Mouse (Mus musculus) brain, embryonic 14.5 days (tissue): ENCODE measurements around the gene Gm21958. TPM values are rescaled to one million over a fixed set of nuclear protein-coding genes. Genes with fewer than 3 reads are reported as not detected.

Source experiments
- DNase-seq: peaks from one replicate; pipeline ENCODE4 v3.0.0-alpha.2; 2011; ENCODE audit warnings: low read depth
- CTCF ChIP-seq: fragments of 200-500 bp; IDR thresholded peaks from 2 replicates; pipeline ENCODE4 v1.5.1; 2012; ENCODE audit warnings: inconsistent platforms, mild to moderate bottlenecking, moderate library complexity, borderline replicate concordance; ENCODE audit not compliant: insufficient read depth, insufficient read length; ENCODE audit errors: extremely low read depth
- POLR2A ChIP-seq: fragments of 200-500 bp; IDR thresholded peaks from 2 replicates; pipeline ENCODE4 v1.6.1; 2012; ENCODE audit warnings: mild to moderate bottlenecking, inconsistent platforms, borderline replicate concordance; ENCODE audit not compliant: poor library complexity, insufficient read depth, insufficient read length, severe bottlenecking; ENCODE audit errors: extremely low read depth
- polyA plus RNA-seq: library from polyadenylated mRNA; depleted of rRNA; stranded (reverse); fragments of >200 nt; gene quantifications from 2 replicates; pipeline ENCODE4 v1.2.3, GENCODE M21; 2012; rRNA removed

Gene Gm21958
- not detected in 2 replicates for polyA plus RNA-seq

DNA sequence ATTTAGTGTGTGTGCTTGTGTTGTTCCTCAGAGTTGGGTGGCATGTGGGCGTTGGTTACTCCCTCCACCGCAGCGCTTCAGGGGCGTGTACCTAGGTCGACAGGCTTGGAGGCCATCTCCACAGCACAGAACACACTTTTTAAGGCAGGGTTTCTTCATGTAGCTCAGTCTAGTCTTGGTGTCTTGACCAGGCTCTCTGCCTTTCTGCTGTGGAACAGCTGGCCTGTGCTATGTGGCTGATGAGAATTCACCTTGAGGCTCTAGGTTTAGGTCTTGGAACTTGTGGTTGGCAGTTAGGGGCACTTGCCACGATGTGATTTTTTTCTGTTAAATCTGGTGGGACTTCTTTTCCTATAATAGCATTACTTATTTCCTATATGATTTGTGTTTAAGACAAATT, at the start of gene Gm21958:
TSS of gene Gm21958 (minus strand) at position 101 of the 400 bp plus-strand sequence.
- TF ChIP-seq CTCF (no peak), POLR2A (no peak)
- DNase-seq: no peak

DNA sequence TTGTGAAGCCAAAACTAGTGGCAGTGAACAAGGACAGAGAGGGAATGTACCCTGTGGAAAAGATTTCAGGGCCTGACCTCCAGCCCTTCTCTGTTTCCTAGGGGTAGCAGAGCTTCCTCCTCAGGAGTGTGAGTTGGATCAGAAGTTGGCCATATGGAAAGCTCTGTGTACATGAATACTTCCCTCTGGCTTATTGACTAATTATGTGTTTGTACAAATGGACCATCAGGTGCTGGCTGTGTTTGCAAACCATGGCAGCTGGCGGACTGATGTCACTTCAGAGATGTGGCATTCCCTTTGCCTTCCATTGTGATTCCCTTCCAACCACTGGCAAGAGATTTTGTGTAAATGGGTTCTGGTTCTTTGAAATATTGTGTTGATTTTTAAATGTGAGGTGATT, 47.1 kb upstream of the Gm21958 start:
- peak; percentile 59 for DNase-seq
- no peak for TF ChIP-seq CTCF
- no peak for TF ChIP-seq POLR2A

DNA sequence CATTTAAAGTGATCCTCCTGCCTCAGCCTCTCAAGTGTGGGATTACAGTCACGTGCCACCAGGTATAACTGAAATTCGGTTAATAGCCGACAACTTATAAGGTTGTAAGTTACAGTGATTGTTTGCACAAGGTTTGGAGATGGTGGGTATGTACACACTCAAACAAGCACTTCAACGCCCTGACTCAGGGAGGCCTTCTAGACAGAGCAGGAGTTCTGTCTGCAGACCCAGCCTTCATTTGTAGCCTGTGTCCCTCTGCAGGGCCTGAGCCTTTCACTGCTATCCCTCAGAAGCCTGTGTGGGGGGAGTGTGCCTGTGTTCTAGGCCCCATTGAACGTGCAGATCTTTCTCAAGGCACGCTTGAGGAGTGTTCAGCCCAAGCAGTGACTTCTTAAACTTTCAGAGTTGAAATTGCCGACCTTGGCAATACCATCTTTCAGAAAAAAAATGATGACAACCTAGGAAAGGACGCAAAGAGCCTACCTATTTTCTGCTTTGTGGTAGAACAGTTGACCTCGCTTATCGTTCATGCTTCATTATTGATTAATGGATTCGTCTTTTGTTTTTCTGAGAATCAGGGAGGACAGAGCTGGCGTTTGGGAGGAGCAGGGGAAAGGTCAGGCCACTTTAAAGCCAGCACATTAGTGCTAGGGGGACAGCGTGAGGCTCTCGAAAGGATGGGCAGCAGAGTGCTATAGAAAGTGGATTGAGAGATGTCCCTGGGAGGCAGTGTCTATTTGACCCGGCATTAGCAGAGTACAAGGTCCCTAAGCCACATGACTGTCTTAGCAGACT, 46.4 kb upstream of the Gm21958 start:
- TF ChIP-seq CTCF (no peak), POLR2A (no peak)
- DNase-seq: no peak

DNA sequence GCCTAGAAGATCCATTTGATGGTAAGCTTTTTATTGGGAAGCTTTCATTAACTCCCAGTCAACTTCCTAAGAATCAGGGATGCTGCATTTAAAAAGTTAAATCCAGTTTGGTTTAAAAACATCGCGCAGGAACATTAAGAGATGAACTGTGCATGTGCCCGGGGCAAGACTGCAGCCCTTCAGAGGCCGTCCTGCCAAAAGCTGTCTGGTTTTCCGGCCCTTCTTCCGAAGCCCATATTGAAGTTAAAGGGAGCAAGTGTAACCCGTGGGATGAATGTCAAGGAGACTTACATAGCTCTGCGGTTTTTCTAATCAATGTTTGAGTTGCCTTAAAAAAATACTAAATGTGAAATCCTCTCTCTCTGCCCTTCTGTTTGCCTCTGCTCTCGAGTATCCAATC, 45.1 kb upstream of the Gm21958 start:
- TF ChIP-seq POLR2A: no peak
- no peak for TF ChIP-seq CTCF

DNA sequence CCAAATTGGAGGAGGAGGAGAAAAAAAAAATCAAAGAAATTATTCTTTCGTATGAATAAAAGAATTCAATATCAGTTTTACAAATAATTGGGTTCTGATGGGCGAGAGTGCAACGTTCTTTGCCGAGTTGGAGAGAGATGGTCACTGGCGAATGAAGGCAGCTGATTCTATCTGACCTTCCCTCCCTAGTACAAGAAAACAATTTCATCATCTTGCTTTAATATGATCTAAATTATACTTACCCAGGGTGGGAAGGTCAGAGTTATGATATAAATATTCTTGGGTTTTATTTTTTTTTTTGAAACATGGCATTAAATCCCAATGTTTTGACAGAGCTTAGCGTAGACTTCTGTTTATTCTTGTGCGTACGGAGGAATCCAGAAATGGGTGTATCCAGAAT, 43.3 kb upstream of the Gm21958 start:
- DNase-seq: no peak

More for the DNA sequence above, 45.1 kb upstream of the Gm21958 start:
- DNase-seq: no peak

DNA sequence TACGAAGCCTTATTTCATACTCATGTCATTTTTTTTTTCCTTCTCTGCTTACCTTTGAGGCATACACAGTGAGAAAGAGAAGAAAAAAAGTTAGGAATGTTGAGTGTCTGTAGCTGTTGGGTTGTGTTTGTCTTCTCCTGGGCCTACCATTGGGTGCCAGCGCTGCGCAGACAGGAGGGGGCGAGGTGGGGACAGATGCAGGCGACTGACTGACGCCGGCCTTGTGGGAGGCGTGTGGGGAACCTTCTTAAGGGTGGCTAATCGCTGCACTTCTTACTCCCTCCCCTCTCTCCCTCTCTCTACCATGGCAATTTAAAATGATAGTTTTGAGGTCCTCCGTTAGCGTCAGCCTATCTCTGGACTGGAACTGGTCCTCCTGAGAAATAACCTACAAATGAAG, 41.9 kb upstream of the Gm21958 start:
- no peak for TF ChIP-seq CTCF
- TF ChIP-seq POLR2A: no peak
- peak; percentile 56 for DNase-seq

More for the DNA sequence above, 43.3 kb upstream of the Gm21958 start:
- TF ChIP-seq POLR2A (no peak), CTCF (no peak)

DNA sequence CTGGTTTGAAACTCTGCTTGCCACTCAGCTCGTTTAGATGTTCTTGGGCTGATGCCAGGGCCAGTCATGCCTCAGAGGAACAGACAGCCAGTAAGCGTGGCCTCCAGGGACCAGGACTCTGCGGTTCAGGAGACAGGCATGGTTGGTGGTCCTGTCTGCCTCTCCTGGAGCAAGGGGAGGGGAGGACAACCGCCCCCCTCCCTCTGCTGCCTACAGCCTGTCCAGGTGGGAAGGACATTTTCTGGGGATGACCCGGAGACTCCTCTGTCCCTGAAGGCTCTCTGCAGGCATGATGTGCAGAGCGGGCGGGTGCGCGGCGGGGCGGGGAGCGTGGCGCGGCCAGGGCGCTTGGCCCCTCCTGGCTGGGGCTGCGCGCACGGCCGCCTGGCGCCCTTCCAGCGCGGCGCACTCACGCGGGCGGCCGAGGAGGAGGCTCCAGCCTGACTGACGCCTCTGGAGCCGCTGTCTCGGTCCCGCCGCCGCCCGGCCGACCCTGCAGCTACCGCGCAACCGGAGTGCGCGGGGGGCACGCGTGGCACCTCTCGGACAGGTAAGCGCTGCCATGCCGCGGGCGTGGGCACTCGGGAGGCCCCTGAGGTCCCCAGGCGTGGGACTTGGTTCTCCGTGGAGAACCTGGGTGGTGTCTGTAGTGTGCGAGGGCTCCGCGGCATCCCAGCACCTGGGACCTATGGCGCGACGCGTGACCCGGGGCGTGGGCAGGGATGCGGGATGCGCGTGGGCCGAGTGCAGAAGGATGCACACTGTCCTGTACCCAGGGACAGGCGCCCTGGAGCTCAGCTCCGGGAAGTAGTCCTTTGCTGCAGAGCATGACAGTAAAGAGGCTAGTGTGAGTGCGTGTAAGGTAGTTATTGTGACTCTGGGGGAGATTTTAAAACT, 41.2 kb upstream of the Gm21958 start, which contains the start of gene Smad9:
TSS of gene Smad9 (plus strand) at position 438 of the 897 bp plus-strand sequence.
- TF ChIP-seq POLR2A (no peak), CTCF (no peak)
- DNase-seq: peak; percentile 75

DNA sequence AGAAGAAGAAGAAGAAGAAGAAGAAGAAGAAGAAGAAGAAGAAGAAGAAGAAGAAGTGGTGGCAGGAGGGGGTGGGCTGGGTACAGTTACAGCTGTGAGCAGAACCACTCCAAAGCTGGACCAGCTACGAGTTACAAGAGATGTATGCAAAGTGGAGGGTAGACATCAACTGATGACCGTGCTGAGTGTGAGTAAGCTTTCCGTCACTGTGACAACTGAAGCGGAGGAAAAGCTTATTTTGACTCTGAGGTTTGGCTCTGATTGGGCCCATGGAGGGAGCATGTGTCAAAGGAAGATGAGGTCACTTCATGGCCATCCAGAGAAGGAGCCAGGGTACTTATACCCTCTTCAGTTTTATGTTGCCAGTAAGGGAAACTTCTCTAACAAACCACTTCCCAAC, 39.3 kb upstream of the Gm21958 start:
- TF ChIP-seq POLR2A (no peak), CTCF (no peak)
- DNase-seq: no peak

DNA sequence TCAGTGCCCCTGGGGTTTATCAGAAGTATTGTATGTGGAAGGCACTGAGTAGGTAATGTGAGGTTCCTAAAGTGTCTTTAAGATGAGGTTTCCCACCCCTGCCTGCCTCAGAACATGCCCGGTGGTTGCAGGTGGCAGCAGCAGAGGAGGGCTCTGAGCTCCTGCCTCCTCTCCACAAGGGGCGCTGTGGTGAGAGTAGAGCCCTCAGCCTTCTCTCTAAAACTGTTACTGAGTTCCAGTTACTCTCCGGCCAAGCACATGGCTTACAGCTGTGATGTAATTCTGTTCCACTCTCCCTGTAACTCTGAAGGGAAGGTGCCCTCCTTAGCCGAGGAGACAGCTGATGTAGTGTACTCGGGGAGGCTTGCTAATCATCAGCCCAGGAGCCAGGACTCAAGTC, 31.6 kb upstream of the Gm21958 start:
- no peak for DNase-seq
- TF ChIP-seq POLR2A: no peak
- TF ChIP-seq CTCF: peak; percentile 62

DNA sequence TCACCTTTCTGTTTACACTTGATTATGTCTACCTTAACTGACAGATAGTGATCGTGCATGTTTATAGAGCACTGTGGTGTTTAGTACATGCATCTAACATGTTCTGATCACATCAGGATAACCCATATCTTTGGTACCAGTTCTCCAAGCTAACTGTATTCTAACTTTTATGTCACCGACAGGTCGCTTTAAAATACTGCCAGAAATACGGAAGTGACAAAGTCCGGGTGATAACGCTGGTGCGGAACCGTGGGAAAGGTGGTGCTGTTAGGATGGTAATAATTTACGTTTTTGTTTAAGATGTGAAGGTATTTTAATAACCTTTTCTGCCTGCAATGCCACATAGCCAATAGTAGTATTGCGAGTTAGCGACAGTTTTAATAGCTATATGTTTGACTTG, 27.8 kb upstream of the Gm21958 start:
- no peak for TF ChIP-seq POLR2A
- no peak for TF ChIP-seq CTCF

DNA sequence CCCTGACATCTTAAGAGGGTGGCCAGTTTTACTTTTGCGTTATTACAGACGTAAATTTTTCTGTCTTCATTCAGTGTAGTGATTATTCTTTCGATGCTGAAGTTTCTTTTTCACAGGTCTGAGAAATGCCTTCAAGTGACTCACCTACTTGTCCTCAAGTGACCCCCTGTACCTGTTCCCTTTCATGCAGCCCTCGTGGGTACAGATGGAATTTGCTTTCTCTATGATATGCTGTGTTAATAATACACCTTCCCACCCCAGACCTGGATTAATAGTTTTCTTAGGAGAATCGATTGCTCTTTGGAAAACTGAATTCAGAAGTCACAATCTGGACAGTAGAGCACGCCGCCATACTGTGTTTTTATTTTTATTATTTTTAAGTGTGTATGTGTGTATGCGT, 23.2 kb upstream of the Gm21958 start:
- TF ChIP-seq CTCF: no peak
- no peak for TF ChIP-seq POLR2A
- no peak for DNase-seq

More for the DNA sequence above, 27.8 kb upstream of the Gm21958 start:
- no peak for DNase-seq

DNA sequence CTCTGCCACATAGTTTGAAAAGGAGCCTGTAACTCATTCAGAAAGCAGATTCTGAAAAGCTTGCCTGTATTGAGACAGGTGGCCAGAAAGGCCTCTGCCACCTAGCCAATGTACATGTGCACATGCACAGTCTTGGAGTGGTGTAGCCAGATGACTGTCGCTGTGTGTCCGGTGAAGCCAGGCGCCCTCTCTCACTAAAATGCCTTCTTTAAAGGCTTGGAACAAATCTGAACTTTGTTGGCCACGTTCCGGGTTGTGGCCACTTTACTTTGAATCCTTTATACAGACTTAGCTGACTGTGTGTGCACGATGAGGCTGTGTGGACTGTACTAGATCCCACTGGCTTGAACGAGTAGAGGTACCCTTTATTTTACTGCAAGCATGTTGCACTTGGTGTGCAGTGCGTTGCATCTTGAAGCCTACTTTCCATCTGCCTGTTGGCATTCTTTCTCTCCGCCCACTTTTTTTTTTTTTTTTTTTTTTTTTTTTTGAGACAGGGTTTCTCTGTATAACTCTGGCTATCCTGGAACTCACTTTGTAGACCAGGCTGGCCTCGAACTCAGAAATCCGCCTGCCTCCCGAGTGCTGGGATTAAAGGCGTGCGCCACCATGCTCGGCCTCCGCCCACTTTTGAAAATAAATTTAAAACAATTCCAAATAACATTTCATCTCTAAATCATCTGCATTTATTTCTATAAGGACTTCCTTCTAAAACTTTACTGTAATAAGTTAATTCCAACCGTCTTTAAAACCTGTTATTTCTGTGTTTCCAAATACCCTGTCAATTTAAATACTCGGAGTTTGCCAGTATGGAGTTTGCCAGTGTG, 22.2 kb upstream of the Gm21958 start:
- peak; percentile 55 for DNase-seq
- TF ChIP-seq POLR2A (no peak), CTCF (no peak)
